Mouse (Mus musculus): ENCODE results near the gene Hmcn1.

GRCm38 (mm10) chr1:150747771-150748170 lies 245.5 kb downstream of the Hmcn1 start:
- TF ChIP-seq POLR2A (IDR thresholded peaks at IDR 0.05; ENCODE audit: borderline replicate concordance, insufficient read depth, low read length) (no peak), CTCF (IDR thresholded peaks at IDR 0.05; ENCODE audit: borderline replicate concordance, insufficient read depth, low read depth, low read length) (no peak)
